Mouse (Mus musculus): ENCODE measurements at regions not wholly inside any gene's neighbourhood (a gene's known extent, or its start where the extent isn't known, plus 50 kb on each side); places are given as distances from the start of the nearest gene placed in this dataset.

DNA sequence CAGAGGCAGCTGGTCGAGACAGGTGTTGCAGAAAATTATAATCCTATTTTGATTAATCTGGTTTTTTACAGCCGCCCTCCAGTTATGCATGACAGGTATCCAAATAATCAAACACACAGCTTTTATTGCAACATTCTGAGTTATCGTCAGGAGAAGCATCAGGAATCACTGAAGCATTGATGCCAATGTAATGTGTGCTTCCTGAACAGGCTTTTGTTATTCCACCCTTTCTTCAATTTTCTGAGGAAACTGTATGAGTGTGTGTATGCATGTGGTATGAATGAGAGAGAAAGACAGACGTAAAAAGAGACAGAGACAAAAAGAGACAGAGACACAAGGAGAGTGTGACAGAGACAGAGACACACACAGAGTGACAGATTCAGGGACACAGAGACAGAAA is 652.6 kb upstream of the Foxg1 start:
- no peaks in the 10 kb centered on the region for H3K36me3 ChIP-seq
- WGBS, result 73% methylated on average over 4 of the region's 4 CpGs
- no peak overlapping the region for H3K4me3 ChIP-seq
- ATAC-seq (ENCODE audit: low FRiP score, low read depth), result no peak
- H3K27ac ChIP-seq, result no peak overlapping the region
- H3K9ac ChIP-seq, result no peak overlapping the region
- H3K27me3 ChIP-seq (replicated peaks), result no peaks in the 10 kb centered on the region
- no peak overlapping the region for H3K4me2 ChIP-seq (replicated peaks)
- H3K4me1 ChIP-seq, result no peaks in the 10 kb centered on the region
- H3K9me3 ChIP-seq, result no peaks in the 10 kb centered on the region

DNA sequence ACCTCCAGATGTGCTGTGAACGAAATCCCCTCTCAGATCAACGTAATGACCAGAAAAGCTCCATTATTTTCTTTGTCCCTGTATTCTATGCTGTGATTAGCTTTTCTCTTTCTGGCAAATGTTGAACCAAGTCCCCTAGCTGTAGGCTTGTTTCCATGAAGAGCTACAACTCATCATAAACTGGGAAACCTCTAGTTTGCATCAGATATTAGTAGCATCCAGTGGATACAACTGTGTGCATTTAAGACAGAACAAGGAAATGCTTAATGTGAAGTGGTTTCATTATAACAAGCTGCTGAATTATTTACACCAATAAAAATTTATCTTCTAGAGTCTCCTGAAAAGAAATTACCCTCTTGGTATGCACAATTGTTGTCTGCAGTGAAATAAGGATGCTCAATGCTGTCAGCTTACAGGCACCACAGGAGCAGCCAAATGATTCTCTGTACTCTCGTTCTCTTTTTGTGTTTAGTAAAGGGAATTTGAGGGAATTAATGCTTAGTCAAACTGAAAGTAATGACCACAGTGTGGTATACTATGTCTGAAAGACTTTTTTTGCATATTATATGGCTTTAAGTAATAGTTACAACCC is 623.6 kb upstream of the Foxg1 start:
- Histone ChIP-seq H3K4me1 (no peaks in the 10 kb centered on the region), H3K4me3 (no peak overlapping the region), H3K27me3 (replicated peaks) (no peaks in the 10 kb centered on the region), H3K27ac (no peak overlapping the region), H3K9ac (no peak overlapping the region), H3K9me3 (no peaks in the 10 kb centered on the region), H3K4me2 (replicated peaks) (no peak overlapping the region), H3K36me3 (no peaks in the 10 kb centered on the region)
- WGBS, result 79% methylated on average over 3 of the region's 3 CpGs
- ATAC-seq (ENCODE audit: low FRiP score, low read depth), result no peak

Measured in neural tube, embryonic 12.5 days (tissue).